ENCODE assay signal across 8 mouse cellular contexts in the genomic region with DNA sequence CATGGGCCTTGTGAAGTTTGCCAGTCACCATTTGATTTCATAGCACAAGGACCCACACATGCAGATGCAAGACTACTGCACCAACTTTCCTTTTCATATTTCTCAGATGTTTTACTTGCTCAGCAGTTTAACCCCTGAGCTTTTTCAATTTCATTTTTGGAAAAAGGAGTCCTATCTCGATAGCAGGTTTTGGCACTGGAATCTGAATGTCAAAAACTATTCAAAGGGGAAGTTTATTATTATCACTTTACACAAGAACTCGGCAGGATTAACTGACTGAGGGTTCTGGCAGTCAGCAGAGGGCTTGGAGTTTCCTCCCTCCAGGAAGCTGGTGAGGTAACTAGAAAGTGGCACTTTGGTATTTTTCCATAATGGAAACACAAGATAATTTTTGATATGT. TPM values are rescaled to one million over a fixed set of nuclear protein-coding genes. Genes with fewer than 3 reads are reported as not detected.
DNase-seq lines count a peak whose midpoint lies in the region; ATAC-seq lines count a peak whose summit lies in the region.

No protein-coding gene starts in this region.

- no peaks in the 10 kb centered on the region for H3K36me3 ChIP-seq in kidney, embryonic 16.5 days (ENCODE audit: insufficient read depth, low read length)
- H3K36me3 ChIP-seq in embryonic facial prominence, embryonic 10.5 days (replicated peaks) = no peaks in the 10 kb centered on the region
- H3K36me3 ChIP-seq in hindbrain, embryonic 14.5 days (replicated peaks; ENCODE audit: control insufficient read depth, insufficient read depth) = no peaks in the 10 kb centered on the region
- no peaks in the 10 kb centered on the region for H3K36me3 ChIP-seq in midbrain, embryonic 14.5 days (ENCODE audit: control insufficient read depth, insufficient read depth, low read length)

- peak overlapping the region; percentile 84; the same call in 1 of the 2 replicates for H3K4me3 ChIP-seq in kidney, embryonic 16.5 days (ENCODE audit: low read length)
- peak overlapping the region; percentile 81 for H3K4me3 ChIP-seq in embryonic facial prominence, embryonic 10.5 days
- H3K4me3 ChIP-seq in hindbrain, embryonic 14.5 days (replicated peaks; ENCODE audit: low read length) = peak overlapping the region; percentile 71
- peak overlapping the region; percentile 81 for H3K4me3 ChIP-seq in midbrain, embryonic 14.5 days (replicated peaks; ENCODE audit: low read depth, low read length)

- no peak overlapping the region for H3K9ac ChIP-seq in kidney, embryonic 16.5 days (replicated peaks; ENCODE audit: low read length)
- H3K9ac ChIP-seq in hindbrain, embryonic 14.5 days = peak overlapping the region; percentile 83
- 0 out of 2 replicates have a peak overlapping the region, but pooled peaks have one; percentile 72 for H3K9ac ChIP-seq in midbrain, embryonic 14.5 days (replicated peaks; ENCODE audit: low read length)

- H3K9me3 ChIP-seq in kidney, embryonic 16.5 days (ENCODE audit: low read length) = no peaks in the 10 kb centered on the region
- H3K9me3 ChIP-seq in embryonic facial prominence, embryonic 10.5 days = no peaks in the 10 kb centered on the region
- no peaks in the 10 kb centered on the region for H3K9me3 ChIP-seq in hindbrain, embryonic 14.5 days (ENCODE audit: control insufficient read depth, low read length)
- no peaks in the 10 kb centered on the region for H3K9me3 ChIP-seq in midbrain, embryonic 14.5 days (ENCODE audit: control insufficient read depth, low read length)

- no peak for ATAC-seq in kidney, embryonic 16.5 days (ENCODE audit: low FRiP score, low TSS enrichment)
- ATAC-seq in hindbrain, embryonic 14.5 days (ENCODE audit: low FRiP score) = no peak
- ATAC-seq in midbrain, embryonic 14.5 days (ENCODE audit: low FRiP score, low TSS enrichment) = no peak

- WGBS in kidney, embryonic 16.5 days = 64% methylated on average over 2 of the region's 2 CpGs
- 78% methylated on average over 2 of the region's 2 CpGs for WGBS in embryonic facial prominence, embryonic 10.5 days
- 76% methylated on average over 2 of the region's 2 CpGs for WGBS in hindbrain, embryonic 14.5 days
- WGBS in midbrain, embryonic 14.5 days = 66% methylated on average over 2 of the region's 2 CpGs

- peak overlapping the region; percentile 85; the same call in 1 of the 2 replicates for H3K4me2 ChIP-seq in kidney, embryonic 16.5 days (replicated peaks; ENCODE audit: low read depth, low read length)
- peak overlapping the region; percentile 81 for H3K4me2 ChIP-seq in hindbrain, embryonic 14.5 days (replicated peaks)
- peak overlapping the region; percentile 87 for H3K4me2 ChIP-seq in midbrain, embryonic 14.5 days (ENCODE audit: low read length)

- H3K27ac ChIP-seq in kidney, embryonic 16.5 days (ENCODE audit: low read length) = no peak overlapping the region
- no peak overlapping the region for H3K27ac ChIP-seq in embryonic facial prominence, embryonic 10.5 days (replicated peaks)
- no peak overlapping the region for H3K27ac ChIP-seq in hindbrain, embryonic 14.5 days
- no peak overlapping the region for H3K27ac ChIP-seq in midbrain, embryonic 14.5 days (replicated peaks; ENCODE audit: low read depth, low read length)

- no peaks in the 10 kb centered on the region for H3K27me3 ChIP-seq in kidney, embryonic 16.5 days (ENCODE audit: insufficient read depth, low read length)
- no peaks in the 10 kb centered on the region for H3K27me3 ChIP-seq in embryonic facial prominence, embryonic 10.5 days (replicated peaks; ENCODE audit: low read depth, poor library complexity, severe bottlenecking)
- H3K27me3 ChIP-seq in hindbrain, embryonic 14.5 days (ENCODE audit: control insufficient read depth, insufficient read depth, low read length) = no peaks in the 10 kb centered on the region
- no peaks in the 10 kb centered on the region for H3K27me3 ChIP-seq in midbrain, embryonic 14.5 days (ENCODE audit: control insufficient read depth, insufficient read depth, low read length)

- no peak for DNase-seq in kidney, postnatal 10 days
- DNase-seq in embryonic facial prominence, embryonic 10.5 days (ENCODE audit: low spot score) = no peak
- DNase-seq in hindbrain, embryonic 14.5 days (ENCODE audit: low spot score) = no peak
- DNase-seq in midbrain, embryonic 14.5 days = no peak
- no peak for DNase-seq in cerebellum, postnatal 10 days
- DNase-seq in ovary, postnatal 14 days (ENCODE audit: low spot score) = no peak
- no peak for DNase-seq in adipocyte (ENCODE audit: low spot score)

- peaks cover 16% of the 10 kb centered on the region for H3K4me1 ChIP-seq in kidney, embryonic 16.5 days (ENCODE audit: insufficient read depth, low read length)
- peaks cover 11% of the 10 kb centered on the region for H3K4me1 ChIP-seq in embryonic facial prominence, embryonic 10.5 days
- peaks cover 13% of the 10 kb centered on the region; the same call in 1 of the 2 replicates for H3K4me1 ChIP-seq in hindbrain, embryonic 14.5 days (replicated peaks; ENCODE audit: control insufficient read depth, insufficient read depth, low read length)
- peaks cover 11% of the 10 kb centered on the region for H3K4me1 ChIP-seq in midbrain, embryonic 14.5 days (ENCODE audit: control insufficient read depth, insufficient read depth, low read length)

RNA-seq across cellular contexts. Expression of gene Ppm1k, which starts 1.9 kb away (rescaled TPM):
- polyA plus RNA-seq in kidney, embryonic 16.5 days (2015; fragmentation: Nextera tagmentation; extraction: Ambion mirVana) = 3.8 and 5.4 TPM in 2 replicates
- polyA plus RNA-seq in embryonic facial prominence, embryonic 10.5 days (2016; fragmentation: Nextera tagmentation; extraction: Ambion mirVana) = 3.9 and 4.8 TPM in 2 replicates
- 6.2 and 8.3 TPM in 2 replicates for polyA plus RNA-seq in hindbrain, embryonic 14.5 days (2014; fragmentation: Nextera tagmentation; extraction: Ambion mirVana)
- polyA plus RNA-seq in midbrain, embryonic 14.5 days (2014; fragmentation: Nextera tagmentation; extraction: Ambion mirVana) = 6.6 and 6.8 TPM in 2 replicates

RNA-seq across cellular contexts. Expression of gene Herc6, which starts 47.4 kb away (rescaled TPM):
- polyA plus RNA-seq in kidney, embryonic 16.5 days (2015; fragmentation: Nextera tagmentation; extraction: Ambion mirVana) = 3.5 and 4.3 TPM in 2 replicates
- polyA plus RNA-seq in embryonic facial prominence, embryonic 10.5 days (2016; fragmentation: Nextera tagmentation; extraction: Ambion mirVana) = 3.1 and 3.2 TPM in 2 replicates
- 0.64 and 0.78 TPM in 2 replicates for polyA plus RNA-seq in hindbrain, embryonic 14.5 days (2014; fragmentation: Nextera tagmentation; extraction: Ambion mirVana)
- 0.89 and 1.5 TPM in 2 replicates for polyA plus RNA-seq in midbrain, embryonic 14.5 days (2014; fragmentation: Nextera tagmentation; extraction: Ambion mirVana)
